ENCODE assay signal across 17 mouse cellular contexts in the genomic region with DNA sequence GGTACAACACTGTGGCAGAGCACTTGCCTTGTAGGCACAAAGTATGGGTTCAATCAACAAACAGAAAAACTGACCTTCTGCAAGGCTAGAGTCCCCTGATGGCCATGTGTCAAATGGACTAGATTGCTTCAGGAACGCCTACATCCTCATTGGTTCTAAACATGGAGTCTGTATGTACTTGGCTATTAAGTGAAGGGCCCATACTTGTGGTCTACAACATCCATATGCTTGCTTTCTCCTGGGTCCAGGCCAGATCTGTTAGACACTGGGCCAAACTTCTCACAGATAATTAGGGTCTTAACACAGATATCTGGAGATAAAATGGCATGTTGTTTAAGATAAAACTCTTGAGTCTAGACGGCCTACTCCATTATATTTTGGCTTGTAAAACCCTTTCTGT.
DNase-seq lines count a peak whose midpoint lies in the region; ATAC-seq lines count a peak whose summit lies in the region.
"Had no signal": no experiment of that assay in that cellular context is flagged by ENCODE, and none has a peak within 500 bp of the region (broad histone marks: within the 10 kb centered on the region; RNA-seq: fewer than 3 reads in every experiment).

No protein-coding gene starts in this region.

- H3K4me1 ChIP-seq in liver, embryonic 13.5 days (replicated peaks), result peaks cover 67% of the 10 kb centered on the region
- peaks cover 16% of the 10 kb centered on the region for H3K4me1 ChIP-seq in lung, embryonic 16.5 days (replicated peaks; ENCODE audit: control insufficient read depth, insufficient read depth, low read length)
- peaks cover 60% of the 10 kb centered on the region for H3K4me1 ChIP-seq in liver, embryonic 15.5 days (replicated peaks)
- H3K4me1 ChIP-seq: hindbrain, embryonic 10.5 days had no signal

- peak overlapping the region; percentile 65 for H3K27ac ChIP-seq in liver, embryonic 13.5 days
- peak overlapping the region; percentile 42 for H3K27ac ChIP-seq in lung, embryonic 16.5 days (ENCODE audit: low read length)
- H3K27ac ChIP-seq in liver, embryonic 15.5 days (replicated peaks), result 0 out of 2 replicates have a peak overlapping the region, but pooled peaks have one; percentile 25
- H3K27ac ChIP-seq: embryonic facial prominence, embryonic 12.5 days; forebrain, embryonic 12.5 days; hindbrain, embryonic 10.5 days had no signal

- 68% methylated on average over 2 of the region's 2 CpGs for WGBS in liver, embryonic 13.5 days (ENCODE audit: insufficient replicate concordance)
- 37% methylated on average over 2 of the region's 2 CpGs for whole genome bisulfite sequencing in lung, embryonic 16.5 days
- WGBS in liver, embryonic 15.5 days (ENCODE audit: insufficient replicate concordance), result 56% methylated on average over 2 of the region's 2 CpGs

- no peaks in the 10 kb centered on the region for H3K27me3 ChIP-seq in liver, embryonic 13.5 days
- H3K27me3 ChIP-seq in lung, embryonic 16.5 days (ENCODE audit: control insufficient read depth, insufficient read depth, low read depth, low read length), result no peaks in the 10 kb centered on the region
- H3K27me3 ChIP-seq in liver, embryonic 15.5 days, result no peaks in the 10 kb centered on the region
- H3K27me3 ChIP-seq: embryonic facial prominence, embryonic 12.5 days; forebrain, embryonic 12.5 days; heart, embryonic 12.5 days had no signal

- peak overlapping the region; percentile 15; the same call in 1 of the 2 replicates for H3K9ac ChIP-seq in liver, embryonic 13.5 days
- no peak overlapping the region for H3K9ac ChIP-seq in lung, embryonic 16.5 days (ENCODE audit: low read length)
- H3K9ac ChIP-seq in liver, embryonic 15.5 days, result no peak overlapping the region
- H3K9ac ChIP-seq: embryonic facial prominence, embryonic 12.5 days; forebrain, embryonic 12.5 days; heart, embryonic 12.5 days; hindbrain, embryonic 14.5 days had no signal

- H3K36me3 ChIP-seq in liver, embryonic 13.5 days, result peaks cover 49% of the 10 kb centered on the region
- H3K36me3 ChIP-seq in lung, embryonic 16.5 days (ENCODE audit: control insufficient read depth, insufficient read depth, low read length), result peaks cover 3% of the 10 kb centered on the region; the same call in 1 of the 2 replicates
- peaks cover 56% of the 10 kb centered on the region for H3K36me3 ChIP-seq in liver, embryonic 15.5 days (replicated peaks)

- no peak for ATAC-seq in liver, embryonic 13.5 days (ENCODE audit: low read depth)
- peak; percentile 89 for ATAC-seq in lung, embryonic 16.5 days (ENCODE audit: low read depth)
- ATAC-seq in liver, embryonic 15.5 days (ENCODE audit: insufficient read depth), result no peak
- ATAC-seq in granulocyte monocyte progenitor cell, adult 5-6 weeks (replicated peaks; ENCODE audit: poor library complexity, severe bottlenecking), result no peak

- DNase-seq in liver, embryonic 13.5 days, result no peak
- DNase-seq in liver, result no peak
- no peak for DNase-seq in lung, adult 18-20 months
- DNase-seq: adrenal gland, adult 8-10 months; adrenal gland, postnatal 36 days; cerebellum, adult 11-12 months; cerebellum, adult 9-10 months; cerebellum, postnatal 25 days; gastrocnemius, postnatal 36 days had no signal

- H3K9me3 ChIP-seq in liver, embryonic 13.5 days (replicated peaks), result no peaks in the 10 kb centered on the region
- peaks cover 6% of the 10 kb centered on the region for H3K9me3 ChIP-seq in lung, embryonic 16.5 days (ENCODE audit: control insufficient read depth, low read length)
- H3K9me3 ChIP-seq in liver, embryonic 15.5 days (replicated peaks), result no peaks in the 10 kb centered on the region

- H3K4me2 ChIP-seq in liver, embryonic 13.5 days, result no peak overlapping the region
- H3K4me2 ChIP-seq in lung, embryonic 16.5 days (ENCODE audit: low read depth, low read length), result no peak overlapping the region
- H3K4me2 ChIP-seq in liver, embryonic 15.5 days, result no peak overlapping the region
- H3K4me2 ChIP-seq: embryonic facial prominence, embryonic 12.5 days; forebrain, embryonic 12.5 days; heart, embryonic 12.5 days; hindbrain, embryonic 14.5 days had no signal

- H3K4me3 ChIP-seq in liver, embryonic 13.5 days (replicated peaks), result no peak overlapping the region
- no peak overlapping the region for H3K4me3 ChIP-seq in lung, embryonic 16.5 days (ENCODE audit: low read length)
- H3K4me3 ChIP-seq in liver, embryonic 15.5 days (replicated peaks), result no peak overlapping the region
- H3K4me3 ChIP-seq: embryonic facial prominence, embryonic 12.5 days; forebrain, embryonic 12.5 days; heart, embryonic 12.5 days; hindbrain, embryonic 10.5 days had no signal
